Mouse (Mus musculus) left cerebral cortex, postnatal 4 days (tissue): ENCODE results near the gene Tnfrsf14. TPM values are rescaled to one million over a fixed set of nuclear protein-coding genes. Genes with fewer than 3 reads are reported as not detected.
A peak's percentile ranks its signal among the peaks of the same experiment; 100 is the strongest.

ENCODE experiments used
- DNase-seq: peaks from one replicate; pipeline ENCODE4 v3.0.0-alpha.2; 2022
- intact Hi-C: fragments of 180-260 bp; cut with DNase I; formaldehyde crosslinking; loops from one replicate; pipeline ENCODE4 v1.15.1; 2025
- total RNA-seq, 2 experiments: library from RNA; stranded (reverse); gene quantifications; 2 replicates each; pipeline ENCODE4 v1.2.3; 2021

The Tnfrsf14 gene
- total RNA-seq, 2 experiments from 2014 or later, result 0.58 to 1.1 TPM

DNA sequence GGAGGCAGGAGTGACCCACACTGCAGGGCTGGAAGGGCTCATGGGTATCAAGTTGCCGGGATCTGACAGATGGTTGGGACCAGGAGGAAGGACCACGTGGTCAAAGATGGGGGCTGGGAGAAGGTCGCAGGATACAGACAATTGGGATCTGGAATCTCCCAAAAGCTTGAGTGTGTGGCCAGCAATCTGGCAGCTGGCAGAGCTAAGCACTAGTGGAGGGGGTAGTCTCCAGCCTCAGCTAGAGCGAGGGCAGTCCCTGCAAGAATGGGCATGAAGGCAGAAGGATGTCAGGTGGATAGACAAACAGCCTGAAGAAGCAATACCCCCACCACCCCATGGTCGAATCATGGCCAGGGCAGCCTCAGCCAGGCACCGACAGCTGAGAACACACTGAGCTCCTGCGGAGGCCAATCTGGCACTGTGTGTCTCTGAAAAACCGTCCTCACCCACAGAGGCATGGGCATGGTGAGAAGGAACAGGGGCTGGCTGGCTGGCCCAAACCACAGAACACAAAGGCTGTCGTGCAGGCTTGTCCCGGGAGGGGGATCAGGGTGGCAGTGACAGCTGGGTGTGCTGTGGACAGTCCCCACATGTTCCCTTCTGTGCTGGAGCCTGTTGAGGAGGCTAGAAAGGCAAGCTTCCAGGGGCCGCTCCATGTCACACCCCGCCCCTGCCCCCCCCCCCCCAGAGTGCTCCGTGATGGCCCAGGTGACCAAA lies 41.3 kb downstream of the Tnfrsf14 start:
- intact Hi-C loops, result no loop called here
- DNase-seq, result peak; percentile 77

DNA sequence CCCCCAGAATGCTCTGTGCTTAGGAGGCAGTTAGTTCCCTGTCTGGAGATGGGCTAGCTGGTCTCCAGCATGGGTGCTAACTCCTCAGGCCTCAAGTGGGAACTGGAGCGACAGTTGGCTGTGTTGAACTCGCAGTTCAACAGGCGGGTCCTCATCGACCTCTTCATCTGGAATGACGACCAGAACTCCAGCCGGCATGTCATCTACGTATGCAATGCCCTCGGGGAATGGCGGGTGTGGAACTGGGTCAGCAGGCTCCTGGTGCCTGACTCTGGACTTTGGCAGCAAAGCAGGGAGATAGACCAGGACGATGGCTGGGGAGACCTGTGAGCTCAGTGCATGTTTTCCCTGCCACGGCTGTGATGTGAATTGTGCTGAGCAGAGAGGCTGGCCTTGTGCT lies 42.9 kb downstream of the Tnfrsf14 start:
- intact Hi-C loops, result no loop called here
- DNase-seq, result no peak

DNA sequence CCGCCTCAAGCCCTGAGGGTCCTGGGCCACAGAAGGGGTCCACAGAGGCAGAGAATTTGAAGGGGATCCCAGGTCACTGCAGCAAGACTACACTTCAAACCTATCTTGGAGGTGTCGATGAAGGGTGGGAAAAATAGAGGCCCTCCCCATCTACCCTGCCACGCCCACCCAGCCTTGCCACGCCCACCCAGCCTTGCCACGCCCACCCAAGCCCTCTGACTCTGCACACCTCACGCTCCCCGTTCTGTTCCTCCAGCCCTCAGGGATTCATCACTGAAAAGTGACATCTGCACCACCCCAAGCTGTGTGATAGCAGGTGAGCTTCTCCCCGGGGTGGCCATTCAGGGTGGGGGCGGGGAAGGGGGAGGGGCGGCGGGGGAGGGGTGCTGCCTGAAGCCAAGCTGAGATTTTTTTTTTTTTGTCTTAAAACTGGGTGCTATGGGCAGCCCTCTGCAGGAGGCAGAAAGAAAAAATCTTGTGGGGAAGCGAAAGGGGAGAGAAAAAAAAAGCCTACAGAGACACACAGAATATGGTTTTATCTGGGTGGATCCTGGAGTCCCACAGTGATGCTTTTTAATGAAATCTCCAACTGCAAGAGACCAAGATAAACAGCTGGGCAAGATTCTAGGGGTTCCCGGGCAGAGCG lies 46.2 kb downstream of the Tnfrsf14 start:
- DNase-seq, result no peak
- intact Hi-C loops, result loop anchor here (5.0 kb wide), 1 partner anchor 180 kb away; no protein-coding TSS in a partner anchor

DNA sequence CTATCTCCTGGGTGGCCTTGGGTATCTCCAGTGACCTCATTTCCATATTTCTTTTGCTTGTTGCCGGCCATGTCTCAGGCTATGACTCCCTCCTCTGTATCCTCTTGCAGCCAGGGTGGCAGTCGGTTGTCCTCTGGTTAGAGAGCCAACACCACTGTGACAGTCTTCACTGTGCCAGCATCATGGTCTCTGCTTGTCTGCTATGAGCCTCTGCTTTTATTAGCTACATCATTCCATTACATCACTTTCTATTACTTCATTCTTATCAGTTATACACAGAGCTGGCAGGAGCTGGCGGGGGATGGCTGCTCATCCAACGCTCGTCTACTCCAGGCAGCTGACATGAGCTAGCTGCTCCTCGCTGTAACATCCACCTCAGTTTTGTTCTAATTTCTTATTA lies 47.6 kb downstream of the Tnfrsf14 start:
- no peak for DNase-seq
- intact Hi-C loops, result loop anchor here (5.0 kb wide), 1 partner anchor 182 kb away; no protein-coding TSS in a partner anchor

DNA sequence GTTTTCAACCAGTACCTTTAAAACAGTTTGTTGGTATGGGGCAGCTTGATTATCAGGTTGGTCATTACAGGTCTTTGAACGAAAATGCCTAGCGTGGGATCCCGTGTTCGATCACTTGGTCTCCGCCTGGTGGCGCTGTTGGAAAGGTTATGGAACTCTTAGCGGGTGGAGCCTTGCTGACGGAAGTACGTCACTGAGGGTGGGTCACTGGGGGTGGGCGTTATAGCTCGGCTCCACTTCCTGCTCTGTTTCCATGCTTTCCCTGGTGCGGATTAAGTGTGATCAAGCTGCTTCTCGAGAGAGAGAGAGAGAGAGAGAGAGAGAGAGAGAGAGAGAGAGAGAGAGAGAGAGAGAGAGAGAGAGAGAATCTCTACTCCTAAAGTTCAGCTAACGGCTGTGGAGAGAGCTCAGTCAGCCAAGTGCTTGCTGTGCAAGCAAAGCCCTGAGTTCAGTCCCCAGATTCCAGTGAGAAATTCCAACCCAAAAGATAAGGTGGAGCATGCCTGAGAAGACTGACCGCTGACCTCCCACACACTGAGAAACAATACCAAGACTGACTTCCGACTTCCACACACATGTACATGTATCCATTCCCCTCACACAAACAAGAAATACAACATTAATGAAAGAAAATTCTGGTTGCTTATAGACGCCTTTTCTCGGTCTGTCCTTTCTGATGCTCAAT lies 50.4 kb downstream of the Tnfrsf14 start:
- intact Hi-C loops, result loop anchor here (10.0 kb wide), 1 partner anchor 67 kb away; no protein-coding TSS in a partner anchor
- peak; percentile 97 for DNase-seq

DNA sequence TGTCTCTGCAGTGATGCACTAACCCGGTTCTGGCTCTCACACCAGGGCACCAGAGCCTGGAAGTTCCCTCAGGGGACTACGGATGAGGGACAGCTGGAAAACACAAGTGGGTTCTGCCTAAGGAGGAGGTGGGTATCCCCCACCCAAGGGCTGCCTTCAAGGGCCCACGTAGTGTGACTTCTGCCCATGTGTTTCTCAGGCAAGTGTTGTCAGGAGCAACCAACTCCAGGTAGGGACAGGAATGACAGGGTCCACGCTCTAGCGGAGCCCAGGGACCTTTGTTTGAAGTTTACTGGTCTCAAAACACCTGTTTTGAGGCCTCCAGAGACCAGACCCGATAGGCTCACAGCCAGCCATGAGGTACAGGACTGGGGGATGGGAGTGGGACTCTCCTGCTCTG lies 55.2 kb downstream of the Tnfrsf14 start:
- no peak for DNase-seq
- intact Hi-C loops, result loop anchor here (10.0 kb wide), 1 partner anchor 72 kb away; no protein-coding TSS in a partner anchor

Other genes with a start within 250 kb of the Tnfrsf14 start
- gene Ttc34, start 91.1 kb downstream of the Tnfrsf14 start, total RNA-seq, result 1 to 10 TPM; 2.4 to 2.8 TPM
- gene Mmel1, start 59.0 kb downstream of the Tnfrsf14 start, total RNA-seq, result under 1 TPM; 0.28 to 0.54 TPM
- 10 to 100 TPM; 19.5 to 19.8 TPM for gene Fam213b, start 29.4 kb downstream of the Tnfrsf14 start, total RNA-seq
- 10 to 100 TPM; 56.8 to 74.5 TPM for gene Hes5, start 32.4 kb upstream of the Tnfrsf14 start, total RNA-seq
- gene Pank4, start 35.6 kb upstream of the Tnfrsf14 start, total RNA-seq, result 10 to 100 TPM; 34.5 to 39.8 TPM
- gene Plch2, start 128.2 kb upstream of the Tnfrsf14 start, total RNA-seq, result 10 to 100 TPM; 50.9 to 56.1 TPM
- gene Pex10, start 138.5 kb upstream of the Tnfrsf14 start, total RNA-seq, result 10 to 100 TPM; 12.0 to 13.5 TPM
- 10 to 100 TPM; 65.1 to 67.9 TPM for gene Rer1, start 157.8 kb upstream of the Tnfrsf14 start, total RNA-seq
- 10 to 100 TPM; 11.0 to 12.9 TPM for gene Morn1, start 158.0 kb upstream of the Tnfrsf14 start, total RNA-seq